Mouse (Mus musculus) ES-E14 (cell line): ENCODE measurements around the gene Fbxw16. TPM values are rescaled to one million over a fixed set of nuclear protein-coding genes. Genes with fewer than 3 reads are reported as not detected.
"Not testable (repeated sequence)": the region's sequence is repeated elsewhere in the genome, so short reads cannot be mapped to it uniquely, and the experiment has no call there.

Experiments used
- DNase-seq: peaks from one replicate; pipeline ENCODE4 v3.0.0-alpha.2; 2013; ENCODE audit warnings: low read depth, low spot score
- H3K27ac ChIP-seq: 2 replicates; pipeline ENCODE4 v1.5.1; 2012; ENCODE audit warnings: low read depth, mild to moderate bottlenecking, low read length, moderate library complexity, mixed read lengths; ENCODE audit not compliant: poor library complexity, insufficient read depth, severe bottlenecking
- H3K36me3 ChIP-seq: 2 replicates; pipeline ENCODE4 v1.6.1; 2012; ENCODE audit warnings: mild to moderate bottlenecking, low read length, moderate library complexity, mixed read lengths; ENCODE audit not compliant: control insufficient read depth, poor library complexity, insufficient read depth, severe bottlenecking
- H3K4me1 ChIP-seq, 2 experiments: fragments of 150-350 bp in 1 of 2; sonication (generic) in 1 of 2; 2 replicates each; pipeline ENCODE4 v1.6.1; 2012; ENCODE audit warnings: low read length in 2 of 2, mild to moderate bottlenecking in 1 of 2, mixed read lengths in 1 of 2; ENCODE audit not compliant: control insufficient read depth in 2 of 2, insufficient read depth in 2 of 2, poor library complexity in 1 of 2
- H3K4me3 ChIP-seq, 2 experiments: fragments of 150-350 bp in 1 of 2; sonication (generic) in 1 of 2; 2 replicates each; pipeline ENCODE4 v1.5.1; 2012; ENCODE audit warnings: low read length in 2 of 2, low read depth in 1 of 2, mild to moderate bottlenecking in 1 of 2, mixed read lengths in 1 of 2; ENCODE audit not compliant: insufficient read depth in 1 of 2, poor library complexity in 1 of 2, severe bottlenecking in 1 of 2
- H3K9ac ChIP-seq: 2 replicates; pipeline ENCODE4 v1.6.1; 2012; ENCODE audit warnings: low read depth, mild to moderate bottlenecking, low read length, mixed read lengths; ENCODE audit not compliant: poor library complexity, insufficient read depth, severe bottlenecking
- H3K9me3 ChIP-seq: fragments of 150-350 bp; sonication (generic); 2 replicates; pipeline ENCODE4 v1.6.1; 2012; ENCODE audit warnings: low read depth, mild to moderate bottlenecking, low read length; ENCODE audit not compliant: control insufficient read depth, insufficient read depth
- CHD2 ChIP-seq: IDR thresholded peaks from 2 replicates; pipeline ENCODE4 v1.6.1; 2014; ENCODE audit warnings: mild to moderate bottlenecking, low read depth, low read length, inconsistent platforms
- HCFC1 ChIP-seq: IDR thresholded peaks from 2 replicates; pipeline ENCODE4 v1.6.1; 2012; ENCODE audit warnings: low read length, inconsistent platforms, borderline replicate concordance; ENCODE audit not compliant: insufficient read depth
- MAFK ChIP-seq: IDR thresholded peaks from 2 replicates; pipeline ENCODE4 v1.6.1; 2014; ENCODE audit warnings: mild to moderate bottlenecking, low read depth, low read length, inconsistent platforms; ENCODE audit not compliant: insufficient read depth
- ZC3H11A ChIP-seq: IDR thresholded peaks from 2 replicates; pipeline ENCODE4 v1.6.1; 2012; ENCODE audit warnings: low read depth, mild to moderate bottlenecking, inconsistent platforms, low read length, borderline replicate concordance
- ZNF384 ChIP-seq: IDR thresholded peaks from 2 replicates; pipeline ENCODE4 v1.6.1; 2012; ENCODE audit warnings: low read depth, low read length, inconsistent platforms
- in situ Hi-C, 2 experiments: fragments of 600-800 bp; cut with MboI; formaldehyde crosslinking; loops; one replicate each; pipeline ENCODE4 v1.15.1; 2025; ENCODE audit warnings: low sequenced_read_pairs in 2 of 2, inconsistent platforms in 1 of 2; ENCODE audit not compliant: unreplicated experiment in 2 of 2
- total RNA-seq: library from RNA; depleted of rRNA; stranded (reverse); fragments of 300-350 nt; gene quantifications from 2 replicates; pipeline ENCODE4 v1.2.3, GENCODE M21; 2012; rRNA removed

Fbxw16 gene
- total RNA-seq, result not detected in 2 replicates

GRCm38 (mm10) chr9:109449040-109449439 lies at the start of gene Fbxw16:
TSS of gene Fbxw16 (minus strand) at chr9:109449140.
- TF ChIP-seq CHD2 (no peak), ZC3H11A (no peak), ZNF384 (no peak), MAFK (no peak), HCFC1 (no peak)
- Histone ChIP-seq H3K36me3 (no peaks in the 10 kb centered on the region), H3K9ac (no peak within 1 kb of the TSS), H3K4me3 (no peak within 1 kb of the TSS), H3K9me3 (no peaks in the 10 kb centered on the region), H3K4me1 (no peaks in the 10 kb centered on the region), H3K27ac (no peak within 1 kb of the TSS)
- no peak for DNase-seq
- in situ Hi-C loops, result no loop called here

GRCm38 (mm10) chr9:109495775-109496174 lies 46.8 kb upstream of the Fbxw16 start, which contains the start of gene Fbxw19:
TSS of gene Fbxw19 (minus strand) at chr9:109495875.
- DNase-seq, in situ Hi-C loops, H3K4me3 ChIP-seq, H3K27ac ChIP-seq, H3K36me3 ChIP-seq, H3K4me1 ChIP-seq, H3K9ac ChIP-seq, H3K9me3 ChIP-seq: not testable (repeated sequence)

GRCm38 (mm10) chr9:109432956-109433355 lies 16.0 kb downstream of the Fbxw16 start:
- Histone ChIP-seq H3K9me3 (no peaks in the 10 kb centered on the region), H3K36me3 (no peaks in the 10 kb centered on the region), H3K9ac (no peak overlapping the region), H3K27ac (no peak overlapping the region), H3K4me3 (no peak overlapping the region), H3K4me1 (no peaks in the 10 kb centered on the region)
- no peak for DNase-seq
- no peak for TF ChIP-seq ZC3H11A
- TF ChIP-seq HCFC1, result no peak
- no peak for TF ChIP-seq ZNF384
- TF ChIP-seq CHD2, result no peak
- no peak for TF ChIP-seq MAFK
- in situ Hi-C loops, result no loop called here

- DNase-seq, in situ Hi-C loops: not testable (repeated sequence)
These were observed 44.7 kb downstream of the Fbxw16 start, which contains the start of gene Fbxw22 for GRCm38 (mm10) chr9:109404196-109404595. TSS of gene Fbxw22 (minus strand) at chr9:109404296.

More at GRCm38 (mm10) chr9:109404196-109404595, 44.7 kb downstream of the Fbxw16 start, which contains the start of gene Fbxw22:
- H3K4me1 ChIP-seq, H3K9me3 ChIP-seq, H3K9ac ChIP-seq, H3K4me3 ChIP-seq, H3K27ac ChIP-seq, H3K36me3 ChIP-seq: not testable (repeated sequence)

Other genes with a start within 250 kb of the Fbxw16 start
- not detected in 2 replicates for gene Fbxw20, start 214.4 kb downstream of the Fbxw16 start, total RNA-seq
- not detected in 2 replicates for gene Fbxw14, start 161.5 kb downstream of the Fbxw16 start, total RNA-seq
- gene Fbxw28, start 109.5 kb downstream of the Fbxw16 start, total RNA-seq, result not detected in 2 replicates
- not detected in 2 replicates for gene Fbxw22, start 44.8 kb downstream of the Fbxw16 start, total RNA-seq
- gene Fbxw19, start 46.7 kb upstream of the Fbxw16 start, total RNA-seq, result not detected in 2 replicates
- not detected in 2 replicates for gene Fbxw15, start 119.1 kb upstream of the Fbxw16 start, total RNA-seq
- not detected in 2 replicates for gene Fbxw24, start 176.9 kb upstream of the Fbxw16 start, total RNA-seq
- gene Fbxw25, start 215.5 kb upstream of the Fbxw16 start, total RNA-seq, result not detected in 2 replicates